9 mouse cellular contexts compared by ENCODE assay signal in the genomic region with DNA sequence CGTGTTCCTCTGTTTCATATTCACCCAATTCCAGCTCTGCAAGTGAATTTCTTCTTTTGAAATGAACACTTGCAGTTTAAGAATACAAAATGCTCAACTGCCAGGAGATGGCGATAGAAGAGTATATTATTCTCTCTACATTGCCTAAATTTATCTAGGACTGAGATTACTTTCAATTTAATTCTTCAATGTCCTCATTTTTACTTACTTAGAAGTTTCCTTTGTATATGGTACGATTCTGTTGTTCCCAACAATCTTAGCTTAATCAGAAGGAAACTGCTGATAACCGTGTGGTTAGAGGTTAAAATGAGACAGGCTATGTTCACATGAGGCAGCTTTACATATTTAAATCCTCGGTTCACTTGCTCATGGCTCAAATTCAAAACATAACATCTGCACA.
A peak's percentile ranks its signal among the peaks of the same experiment; 100 is the strongest.
DNase-seq lines count a peak whose midpoint lies in the region; ATAC-seq and TF ChIP-seq lines count a peak whose summit lies in the region.
"Had no signal": no experiment of that assay in that cellular context is flagged by ENCODE, and none has a peak within 500 bp of the region (broad histone marks: within the 10 kb centered on the region; RNA-seq: fewer than 3 reads in every experiment).

No protein-coding gene starts in this region.

- H3K4me1 ChIP-seq in liver, adult 2 months (ENCODE audit: control insufficient read depth, insufficient read depth, low read length): no peaks in the 10 kb centered on the region
- H3K4me1 ChIP-seq in liver, embryonic 12.5 days: no peaks in the 10 kb centered on the region
- H3K4me1 ChIP-seq in forebrain, embryonic 15.5 days: peaks cover 9% of the 10 kb centered on the region
- H3K4me1 ChIP-seq: embryonic facial prominence, embryonic 13.5 days had no signal

- DNase-seq in heart, adult 18-20 months: peak; percentile 16 to 55
- no peak for DNase-seq in heart, postnatal 25 days (ENCODE audit: low spot score)
- DNase-seq in liver, adult 2 months (ENCODE audit: extremely low read depth, low read depth, low spot score): peak; percentile 45
- DNase-seq in retina, embryonic 14.5 days (ENCODE audit: low spot score): peak; percentile 50
- DNase-seq in testis, postnatal 14 days (ENCODE audit: low spot score): no peak
- DNase-seq in cerebellum, adult 9-11 months: no peak

- H3K36me3 ChIP-seq in liver, adult 2 months (ENCODE audit: control insufficient read depth, insufficient read depth, low read length): no peaks in the 10 kb centered on the region
- no peaks in the 10 kb centered on the region for H3K36me3 ChIP-seq in liver, embryonic 12.5 days
- no peaks in the 10 kb centered on the region for H3K36me3 ChIP-seq in forebrain, embryonic 15.5 days
- H3K36me3 ChIP-seq: embryonic facial prominence, embryonic 13.5 days had no signal

- no peak overlapping the region for H3K27ac ChIP-seq in liver, adult 2 months (replicated peaks; ENCODE audit: insufficient read depth, low read depth, low read length)
- H3K27ac ChIP-seq in liver, embryonic 12.5 days: no peak overlapping the region
- 0 out of 2 replicates have a peak overlapping the region, but pooled peaks have one; percentile 7 for H3K27ac ChIP-seq in forebrain, embryonic 15.5 days (replicated peaks)
- H3K27ac ChIP-seq: embryonic facial prominence, embryonic 13.5 days had no signal

- no peak for ATAC-seq in liver, embryonic 12.5 days
- ATAC-seq in forebrain, embryonic 15.5 days (replicated peaks): peak; percentile 72

- no peak overlapping the region for H3K4me2 ChIP-seq in liver, embryonic 12.5 days
- no peak overlapping the region for H3K4me2 ChIP-seq in forebrain, embryonic 15.5 days (replicated peaks)
- H3K4me2 ChIP-seq: embryonic facial prominence, embryonic 13.5 days had no signal

- H3K9me3 ChIP-seq in liver, embryonic 12.5 days (replicated peaks): no peaks in the 10 kb centered on the region
- no peaks in the 10 kb centered on the region for H3K9me3 ChIP-seq in forebrain, embryonic 15.5 days
- H3K9me3 ChIP-seq: embryonic facial prominence, embryonic 13.5 days had no signal

- TF ChIP-seq POLR2A in liver, adult 2 months (IDR thresholded peaks at IDR 0.05; ENCODE audit: extremely low read depth, insufficient read depth, low read length): no peak

- 41% methylated on average over 5 of the region's 5 CpGs for whole genome bisulfite sequencing in liver, adult 2 months
- 30% methylated on average over 5 of the region's 5 CpGs for WGBS in liver, embryonic 12.5 days (ENCODE audit: insufficient replicate concordance)
- WGBS in forebrain, embryonic 15.5 days: 34% methylated on average over 5 of the region's 5 CpGs

- TF ChIP-seq CTCF in liver, adult 2 months (IDR thresholded peaks at IDR 0.05; ENCODE audit: low read depth, low read length): no peak

- H3K79me2 ChIP-seq in liver, adult 2 months (ENCODE audit: control insufficient read depth, insufficient read depth, low read length): no peaks in the 10 kb centered on the region

- no peak overlapping the region for H3K9ac ChIP-seq in liver, adult 2 months (ENCODE audit: low read depth, low read length)
- H3K9ac ChIP-seq in liver, embryonic 12.5 days: no peak overlapping the region
- no peak overlapping the region for H3K9ac ChIP-seq in forebrain, embryonic 15.5 days (replicated peaks)
- H3K9ac ChIP-seq: embryonic facial prominence, embryonic 13.5 days had no signal

- intact Hi-C loops in heart, postnatal 25 days (cut with DNase I): loop anchor here (1.0 to 5.0 kb wide), 3 partner anchors 397 to 932 kb away; a partner anchor contains a TSS

- no peaks in the 10 kb centered on the region for H3K27me3 ChIP-seq in liver, adult 2 months (ENCODE audit: control insufficient read depth, insufficient read depth, low read length)
- H3K27me3 ChIP-seq in liver, embryonic 12.5 days (replicated peaks): no peaks in the 10 kb centered on the region
- H3K27me3 ChIP-seq in forebrain, embryonic 15.5 days: no peaks in the 10 kb centered on the region
- H3K27me3 ChIP-seq: embryonic facial prominence, embryonic 13.5 days had no signal

- peak overlapping the region; percentile 35; the same call in 1 of the 2 replicates for H3K4me3 ChIP-seq in liver, adult 2 months (ENCODE audit: insufficient read depth, low read depth, low read length)
- no peak overlapping the region for H3K4me3 ChIP-seq in liver, embryonic 12.5 days
- H3K4me3 ChIP-seq in forebrain, embryonic 15.5 days: no peak overlapping the region
- H3K4me3 ChIP-seq: embryonic facial prominence, embryonic 13.5 days had no signal

Comparison
In these comparisons a context has a peak if more than half of its experiments do, and no peak if none do; other contexts are left out.
1. DNase-seq: peak in heart, adult 18-20 months (2 of 2), liver, adult 2 months (single experiment) and retina, embryonic 14.5 days (single experiment); none in heart, postnatal 25 days (single experiment), testis, postnatal 14 days (single experiment) and cerebellum, adult 9-11 months (single experiment).